Mouse (Mus musculus) spleen, adult 18-20 months (tissue): ENCODE measurements around the gene Smim6.

Source experiments
- DNase-seq, 2 experiments: peaks; one replicate each; pipeline ENCODE4 v3.0.0; 2022; ENCODE audit warnings: mixed read lengths in 2 of 2

Gene Smim6

DNA sequence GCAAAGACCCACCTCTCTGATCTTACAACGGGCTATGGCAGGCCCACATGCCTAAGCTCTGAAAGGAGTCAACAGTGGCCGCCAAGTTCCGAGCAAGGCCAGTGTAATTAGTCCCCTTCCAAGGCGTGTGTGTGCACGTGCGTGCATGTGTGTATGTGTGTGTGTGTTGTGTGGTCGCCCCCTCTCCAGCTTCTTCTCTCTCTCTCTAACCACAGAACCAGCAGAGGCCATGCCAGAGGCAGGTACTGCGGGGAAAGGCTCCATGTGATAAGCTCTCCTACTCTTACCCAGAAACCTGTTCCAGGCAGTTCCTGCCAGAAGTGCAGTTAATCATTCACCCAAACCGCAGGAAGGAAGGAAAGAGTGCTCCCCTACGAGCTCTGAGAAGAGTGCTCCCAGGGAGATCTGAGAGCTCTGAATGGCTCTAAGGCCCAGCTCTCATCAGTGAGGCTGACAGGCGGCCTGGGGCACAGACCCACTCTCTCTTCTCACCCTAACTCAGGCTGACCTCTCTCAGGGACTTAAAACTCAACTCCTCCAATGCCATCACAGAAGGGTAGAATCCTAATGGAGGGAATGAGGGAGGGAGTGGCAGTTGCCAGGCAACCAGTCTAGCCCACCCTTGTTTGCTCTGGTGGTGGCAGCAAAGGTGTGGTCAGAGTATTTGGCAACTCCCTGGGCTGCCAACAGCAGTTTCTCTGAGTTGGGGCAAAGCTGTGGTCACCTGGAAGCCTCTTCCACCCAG lies at the start of gene Smim6:
Smim6 (plus strand) TSS at position 386 of the 745 bp plus-strand sequence.
- no peak for DNase-seq

DNA sequence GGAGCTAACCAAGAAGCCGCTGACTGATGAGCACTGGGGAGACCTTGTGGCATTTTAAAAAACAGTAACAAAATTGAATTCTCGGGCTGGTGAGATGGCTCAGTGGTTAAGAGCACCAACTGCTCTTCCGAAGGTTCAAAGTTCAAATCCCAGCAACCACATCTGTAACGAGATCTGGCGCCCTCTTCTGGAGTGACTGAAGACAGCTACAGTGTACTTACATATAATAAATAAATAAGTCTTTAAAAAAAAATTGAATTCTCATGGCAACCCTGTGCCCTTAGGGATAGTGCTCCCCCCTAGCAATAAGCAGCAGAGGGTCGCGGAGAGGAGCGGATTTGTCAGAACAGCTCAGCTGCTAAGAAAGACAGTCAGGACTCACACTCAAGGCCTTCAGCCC lies 47.9 kb upstream of the Smim6 start:
- DNase-seq: no peak

DNA sequence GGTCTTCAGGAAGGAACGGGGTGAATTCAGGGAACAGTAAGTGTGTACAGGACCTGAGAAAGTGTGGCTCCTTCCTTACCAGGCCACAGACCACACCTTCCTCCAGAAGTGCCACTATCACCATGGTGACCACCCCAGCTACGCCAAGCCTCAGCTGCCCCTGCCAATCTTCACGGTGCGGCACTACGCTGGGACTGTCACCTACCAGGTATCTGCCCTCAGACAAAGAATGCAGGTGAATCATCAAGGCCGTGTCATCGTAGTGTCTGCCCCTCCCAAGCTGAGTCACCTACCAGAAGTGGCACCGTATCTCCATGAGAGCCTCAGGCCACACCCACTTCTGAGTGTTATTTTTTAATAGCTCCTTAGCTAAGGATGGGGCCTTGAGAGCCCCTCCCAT lies 42.4 kb upstream of the Smim6 start:
- no peak for DNase-seq

DNA sequence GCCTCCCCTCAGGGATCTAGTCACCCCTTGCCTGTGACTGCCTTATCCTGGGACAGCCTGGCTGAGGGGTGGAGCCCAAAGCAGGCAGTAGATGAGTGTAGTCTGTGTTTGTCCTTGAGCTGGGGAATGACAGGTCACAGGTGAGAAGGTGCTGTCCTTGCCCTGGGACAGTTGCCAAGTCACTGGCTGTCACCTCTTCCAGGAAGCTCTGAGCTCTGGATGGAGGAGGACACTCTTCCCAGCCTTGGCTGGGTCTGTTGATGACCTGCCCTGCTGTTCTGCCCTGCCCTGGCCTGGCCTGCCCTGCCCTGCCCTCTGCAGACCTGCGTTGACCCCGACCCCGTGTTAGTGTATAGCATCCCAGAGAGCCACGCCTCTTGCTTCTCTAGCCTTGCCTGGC lies 39.4 kb upstream of the Smim6 start:
- DNase-seq: no peak

DNA sequence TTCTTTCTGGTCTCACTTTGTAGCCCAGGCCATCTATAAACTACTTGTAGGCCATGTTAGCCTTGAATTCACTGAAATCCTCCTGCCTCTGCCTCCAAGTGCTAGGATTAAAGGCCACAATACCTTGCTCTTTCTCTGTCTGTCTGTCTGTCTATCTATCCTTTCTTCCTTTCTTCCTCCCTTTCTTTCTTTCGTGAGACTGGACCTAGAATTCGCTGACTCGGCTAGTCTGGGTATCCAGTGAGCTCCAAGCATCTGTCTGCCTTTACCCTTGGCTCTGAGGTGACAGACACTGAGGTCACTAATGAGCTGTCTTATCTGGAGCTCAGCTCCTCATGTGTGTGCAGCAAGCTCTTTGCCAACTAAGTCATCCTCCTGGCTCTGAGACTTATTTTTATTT lies 35.9 kb upstream of the Smim6 start:
- no peak for DNase-seq

DNA sequence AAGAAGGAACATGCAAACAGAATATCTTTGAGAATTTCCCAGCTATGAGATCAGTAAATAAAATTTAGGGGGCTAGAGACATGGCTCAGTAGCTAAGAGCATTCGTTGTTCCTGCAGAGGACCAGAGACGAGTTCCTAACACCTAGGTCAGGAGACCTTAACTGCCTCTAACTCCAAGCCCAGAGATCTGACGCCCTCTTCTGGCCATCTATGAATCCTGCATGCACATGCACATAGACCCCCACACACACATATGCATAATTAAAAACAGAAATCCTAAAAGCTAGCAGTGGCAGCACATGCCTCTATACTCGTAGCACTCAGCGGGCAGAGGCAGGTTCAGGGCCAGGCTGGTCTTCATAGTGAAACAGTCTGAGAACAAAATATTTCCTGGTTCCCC lies 35.4 kb upstream of the Smim6 start:
- DNase-seq: no peak

DNA sequence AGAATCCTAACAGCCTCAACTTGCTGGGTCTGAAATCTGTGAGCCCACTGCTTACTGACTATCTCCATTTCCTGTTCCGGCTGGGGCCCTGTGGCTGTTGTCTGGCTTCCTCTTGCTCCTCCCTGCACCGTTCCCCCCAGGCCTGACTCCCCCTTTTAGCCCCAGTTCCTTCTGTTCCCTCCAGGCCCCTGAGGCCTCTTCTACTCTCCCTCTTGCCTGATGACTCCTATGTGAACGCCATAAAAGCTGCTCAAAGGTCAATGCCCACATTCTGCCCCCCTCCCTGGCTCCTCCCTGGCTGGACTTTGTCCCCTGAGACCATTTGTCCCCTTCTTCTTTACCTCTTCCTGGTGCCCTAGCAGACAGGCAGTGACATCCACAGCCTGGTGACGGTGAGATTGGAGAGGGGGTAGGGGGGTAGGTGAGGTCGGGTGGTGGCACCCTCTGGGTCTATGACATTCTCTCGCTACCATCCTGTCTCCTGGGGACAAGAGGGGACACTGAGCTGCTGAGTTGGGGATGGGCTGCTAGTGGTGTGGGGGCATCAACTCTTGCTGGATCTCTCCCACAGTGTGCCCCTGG lies 34.6 kb upstream of the Smim6 start:
- no peak for DNase-seq

DNA sequence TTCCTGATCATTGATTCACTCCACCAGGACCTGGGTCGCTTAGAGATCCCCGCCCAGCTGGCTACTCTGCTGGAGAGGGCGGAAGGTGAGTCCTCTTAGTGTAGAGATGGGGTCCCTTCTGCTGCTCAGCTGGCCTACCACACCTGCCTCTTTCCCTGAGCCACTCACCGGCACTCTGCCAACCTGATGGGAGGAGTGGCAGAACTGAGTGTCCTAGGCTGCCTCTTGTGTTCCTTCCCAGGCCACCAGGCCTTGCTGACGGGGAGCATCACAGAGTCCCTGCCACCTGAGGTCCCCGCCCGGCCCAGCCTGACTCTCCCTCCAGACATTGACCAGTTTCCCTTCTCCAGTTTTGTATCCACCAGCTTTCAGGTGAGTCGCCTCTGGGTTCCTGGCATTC lies 33.7 kb upstream of the Smim6 start:
- DNase-seq: no peak

DNA sequence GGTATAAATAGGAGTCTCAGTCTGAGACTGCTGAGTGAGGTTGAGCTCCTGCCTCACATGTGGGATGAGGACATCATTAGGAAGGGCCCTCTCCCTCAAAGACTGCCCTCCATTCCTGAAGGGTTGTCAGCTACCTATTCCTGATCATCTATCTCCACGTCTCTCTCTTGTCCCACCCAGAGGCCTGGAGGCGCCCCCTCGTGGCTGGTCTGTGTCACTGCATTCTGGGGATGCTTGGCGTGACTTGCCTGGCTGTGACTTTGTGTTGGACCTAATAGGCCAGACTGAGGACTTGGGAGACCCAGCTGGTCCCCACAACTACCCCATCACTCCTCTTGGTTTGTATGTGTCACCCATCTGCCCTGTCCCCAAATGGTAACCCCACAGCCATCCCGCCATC lies 30.8 kb upstream of the Smim6 start:
- DNase-seq: peak in 1 of 2 experiments; percentile 43

DNA sequence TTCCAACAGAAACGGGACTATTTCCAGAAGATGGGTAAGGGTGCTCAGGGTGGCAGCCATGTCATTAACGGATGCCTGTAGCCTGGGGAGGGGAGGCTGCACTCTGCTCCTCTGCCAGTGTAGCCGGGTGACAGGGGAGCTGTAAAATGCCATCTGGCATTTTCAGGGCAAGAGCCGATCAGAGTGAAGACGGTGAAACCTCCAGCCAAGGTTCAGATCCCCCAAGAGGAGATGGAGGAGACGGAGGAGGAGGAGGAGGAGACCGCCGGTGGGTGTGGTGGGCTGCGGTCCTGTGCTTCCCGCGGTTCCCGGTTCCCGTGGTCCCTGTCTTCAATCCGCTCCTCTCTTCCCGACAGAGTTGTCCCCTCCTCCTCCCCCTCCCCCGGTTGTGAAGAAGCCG lies 28.6 kb upstream of the Smim6 start:
- DNase-seq: no peak

DNA sequence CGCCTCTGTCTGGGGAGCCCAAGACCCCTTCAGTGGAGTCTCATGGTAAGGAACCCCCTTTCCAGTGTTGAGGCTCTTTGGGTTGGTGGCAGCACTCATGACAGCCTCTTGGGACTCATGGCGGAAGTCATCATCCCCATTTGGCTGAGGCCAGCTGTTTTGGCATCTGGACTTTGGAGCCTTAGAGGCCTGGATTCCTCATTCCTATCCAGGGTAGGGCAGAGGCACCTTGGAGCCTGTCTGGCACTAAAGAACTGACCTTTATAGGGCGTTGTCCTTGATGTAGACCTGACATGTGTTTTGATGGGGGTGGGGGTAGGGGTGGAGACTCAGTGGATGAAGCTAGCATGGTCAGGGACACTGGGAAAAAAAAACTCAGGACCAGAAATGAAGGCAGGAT lies 27.5 kb upstream of the Smim6 start:
- no peak for DNase-seq

DNA sequence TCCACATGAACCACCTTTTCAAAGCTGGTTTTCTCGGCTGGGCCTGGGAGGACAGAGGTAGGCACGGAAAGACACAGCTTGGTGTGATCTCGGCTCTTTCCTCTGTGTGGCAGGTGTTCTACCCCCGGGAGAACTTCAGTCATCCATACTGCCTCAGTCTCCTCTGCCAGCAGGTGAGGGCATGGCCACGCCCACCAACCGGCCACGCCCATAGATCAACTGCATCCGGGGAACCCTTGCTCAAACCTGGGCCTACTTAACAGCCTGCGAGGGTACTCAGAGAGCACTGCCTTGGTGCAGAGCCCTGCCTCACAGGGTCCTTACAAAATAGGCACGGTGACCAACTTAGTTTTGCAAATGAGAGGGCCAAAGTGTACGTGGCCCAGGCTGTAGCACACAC lies 26.5 kb upstream of the Smim6 start:
- no peak for DNase-seq

DNA sequence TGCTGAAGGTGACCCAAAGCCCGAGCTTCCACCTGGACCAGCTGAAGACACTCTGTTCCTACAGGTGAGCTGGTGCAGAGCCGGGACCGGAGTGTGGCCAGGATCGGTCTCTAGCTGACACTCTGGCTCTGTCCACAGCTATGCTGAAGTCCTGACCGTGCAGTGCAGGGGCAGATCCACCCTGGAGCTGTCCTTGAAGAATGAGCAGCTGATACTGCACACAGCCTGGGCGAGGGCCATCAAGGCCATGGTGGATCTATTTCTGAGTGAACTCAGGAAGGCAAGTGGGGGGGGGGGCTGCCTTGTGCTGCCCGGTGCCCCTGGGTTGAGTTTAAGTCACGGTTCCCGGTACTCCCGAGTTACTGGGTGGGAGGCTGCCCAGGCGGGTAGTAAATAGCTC lies 25.4 kb upstream of the Smim6 start:
- DNase-seq: no peak

DNA sequence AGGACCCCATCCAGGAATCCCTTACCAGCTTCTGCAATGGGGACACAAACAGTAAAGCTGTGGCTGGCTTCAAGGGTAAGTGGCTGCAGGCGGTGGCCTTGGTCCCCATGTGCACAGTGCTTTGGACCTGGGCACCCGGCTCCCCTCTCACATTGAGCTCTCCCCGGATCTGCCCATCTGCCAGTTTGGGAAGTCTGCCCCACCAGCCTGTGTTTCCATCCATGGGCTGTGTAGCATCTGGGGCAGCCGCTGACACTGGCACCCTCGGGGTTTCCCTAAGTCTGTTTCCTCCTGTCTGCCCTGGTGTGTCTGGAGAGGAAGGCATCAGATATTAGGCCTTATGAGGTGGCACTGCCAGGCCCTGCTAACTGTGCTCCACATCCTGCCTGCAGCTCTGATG lies 23.8 kb upstream of the Smim6 start:
- no peak for DNase-seq

DNA sequence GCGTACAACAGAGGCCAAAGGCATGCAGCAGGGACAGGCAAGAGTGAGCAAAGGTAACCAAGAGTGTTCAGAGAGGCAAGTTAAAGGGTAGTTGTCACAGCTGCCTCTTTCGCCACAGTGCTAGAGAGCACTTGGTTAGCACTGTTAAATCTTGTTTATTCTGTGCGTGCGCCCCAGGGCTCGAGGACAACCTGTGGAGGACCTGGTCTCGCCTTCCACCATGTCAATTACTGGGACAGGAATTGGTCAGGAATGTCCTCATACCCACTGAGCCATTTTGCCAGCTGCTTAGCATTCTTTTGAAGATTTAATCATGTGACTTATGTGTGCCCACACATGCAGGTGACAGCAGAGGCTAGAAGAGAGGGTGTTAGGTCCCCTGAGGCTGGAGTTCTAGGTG lies 22.7 kb upstream of the Smim6 start:
- no peak for DNase-seq

DNA sequence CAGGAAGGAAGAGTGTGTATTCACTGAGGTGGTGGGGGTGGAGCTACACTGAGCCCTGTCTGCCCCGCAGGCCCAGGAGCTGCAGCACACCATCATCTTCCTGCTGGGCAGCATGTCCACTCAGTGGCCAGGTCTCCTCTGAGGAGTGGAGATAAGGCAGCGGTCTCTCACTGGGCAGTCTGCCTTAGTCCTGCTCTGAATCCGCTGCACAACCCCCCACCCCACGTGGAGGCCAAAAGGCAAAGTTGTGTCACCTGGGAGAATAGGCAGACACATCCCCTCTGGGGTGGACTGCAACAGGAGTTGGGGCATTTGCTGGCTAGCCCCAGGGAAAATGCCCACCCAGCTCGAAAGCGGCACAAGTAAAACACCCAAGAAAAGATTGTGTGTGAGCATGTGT lies 19.6 kb upstream of the Smim6 start:
- no peak for DNase-seq

DNA sequence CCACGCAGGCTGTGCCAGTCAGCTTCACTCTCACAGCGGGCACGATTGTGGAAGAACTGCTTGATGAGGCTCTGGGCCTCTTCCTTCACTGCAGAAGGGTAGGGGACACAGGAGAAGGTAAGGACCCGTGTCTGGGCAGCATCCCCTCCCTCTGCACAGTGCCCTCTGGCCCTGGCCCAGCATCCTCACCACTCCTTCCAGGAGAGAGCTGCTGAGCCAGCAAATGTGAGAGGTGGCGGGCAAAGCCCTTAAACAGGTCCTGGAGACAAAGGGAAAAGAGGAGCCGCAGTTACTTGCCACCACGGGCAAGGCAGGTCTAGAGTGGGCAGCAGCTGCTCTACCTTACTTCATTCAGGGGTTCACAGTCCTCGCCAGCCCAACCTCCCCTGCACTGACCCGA lies 18.7 kb upstream of the Smim6 start:
- DNase-seq: no peak

DNA sequence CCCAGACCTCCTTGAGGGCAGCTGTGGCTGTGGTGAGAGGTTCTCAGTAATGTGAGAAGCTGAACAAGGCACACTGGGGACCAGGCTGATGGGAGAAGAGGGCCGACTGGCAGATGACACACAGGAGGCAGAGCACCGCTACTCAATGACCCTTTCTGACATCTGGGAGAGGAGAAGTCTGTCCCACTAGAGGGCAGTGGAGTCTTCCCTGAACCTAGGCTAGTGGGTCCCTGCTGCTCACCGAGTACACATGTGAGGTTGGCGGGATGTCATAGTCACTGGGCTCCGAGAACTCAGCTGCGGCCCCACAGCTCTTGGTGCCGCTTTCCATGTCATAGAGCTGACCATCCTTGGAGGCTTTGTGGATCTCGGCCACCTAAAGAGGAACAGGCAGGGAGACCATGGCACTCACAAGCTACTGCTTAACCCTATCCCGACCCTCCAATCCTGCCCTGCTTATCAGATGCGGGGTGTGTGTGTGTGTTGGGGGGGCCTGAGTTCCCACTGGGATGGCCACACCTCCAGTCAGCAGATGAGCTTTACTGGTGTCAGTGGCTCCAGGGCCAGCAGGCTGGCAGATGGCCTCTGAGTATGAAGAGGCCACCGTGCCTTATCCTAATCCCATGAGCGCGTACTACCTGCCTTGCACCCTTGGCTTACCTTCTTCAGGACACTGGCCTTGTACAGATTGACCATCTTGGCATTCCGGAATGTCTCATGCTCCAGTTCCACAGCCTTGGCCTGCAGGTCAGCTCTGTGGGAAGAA lies 16.9 kb upstream of the Smim6 start:
- DNase-seq: no peak

DNA sequence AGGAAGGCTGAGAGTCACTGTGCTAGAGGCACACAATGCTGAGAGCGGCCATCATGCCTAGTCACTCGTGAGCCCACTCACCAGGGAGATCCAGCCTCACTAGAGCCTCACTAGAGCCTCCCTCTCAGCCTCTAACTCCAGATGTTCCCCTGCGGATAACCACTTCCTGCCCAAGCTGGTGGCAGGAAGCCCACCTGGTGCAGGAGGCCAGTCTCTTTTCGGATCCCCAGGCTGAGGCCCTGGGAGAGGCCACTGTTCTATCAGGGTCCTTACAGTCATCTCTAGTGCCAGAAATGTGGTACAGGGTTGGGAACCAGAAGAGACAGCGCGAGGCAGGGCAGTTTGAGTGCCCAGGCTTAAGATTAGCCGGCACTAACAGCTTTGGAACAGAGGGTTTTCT lies 13.4 kb upstream of the Smim6 start:
- DNase-seq: no peak

DNA sequence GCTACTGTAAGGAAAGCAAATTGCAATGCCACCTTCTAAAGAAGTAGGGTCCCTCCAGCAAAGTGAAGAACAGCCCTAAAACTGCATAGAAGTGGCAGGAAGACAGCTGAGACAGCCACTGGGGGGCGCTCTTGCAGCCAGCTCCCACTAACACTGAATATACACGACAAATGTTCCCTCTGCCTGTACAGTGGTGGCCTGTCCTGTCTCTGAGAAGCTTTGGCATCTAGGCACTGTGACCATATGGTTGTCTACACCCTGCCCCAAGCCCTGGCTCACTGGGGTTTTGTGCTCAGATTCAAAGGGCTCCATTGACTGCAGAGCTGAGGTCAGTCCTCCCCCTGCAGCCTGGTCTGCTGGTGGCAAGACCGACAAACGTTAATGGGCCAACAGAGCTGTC lies 12.9 kb upstream of the Smim6 start:
- DNase-seq: peak in 1 of 2 experiments; percentile 49

DNA sequence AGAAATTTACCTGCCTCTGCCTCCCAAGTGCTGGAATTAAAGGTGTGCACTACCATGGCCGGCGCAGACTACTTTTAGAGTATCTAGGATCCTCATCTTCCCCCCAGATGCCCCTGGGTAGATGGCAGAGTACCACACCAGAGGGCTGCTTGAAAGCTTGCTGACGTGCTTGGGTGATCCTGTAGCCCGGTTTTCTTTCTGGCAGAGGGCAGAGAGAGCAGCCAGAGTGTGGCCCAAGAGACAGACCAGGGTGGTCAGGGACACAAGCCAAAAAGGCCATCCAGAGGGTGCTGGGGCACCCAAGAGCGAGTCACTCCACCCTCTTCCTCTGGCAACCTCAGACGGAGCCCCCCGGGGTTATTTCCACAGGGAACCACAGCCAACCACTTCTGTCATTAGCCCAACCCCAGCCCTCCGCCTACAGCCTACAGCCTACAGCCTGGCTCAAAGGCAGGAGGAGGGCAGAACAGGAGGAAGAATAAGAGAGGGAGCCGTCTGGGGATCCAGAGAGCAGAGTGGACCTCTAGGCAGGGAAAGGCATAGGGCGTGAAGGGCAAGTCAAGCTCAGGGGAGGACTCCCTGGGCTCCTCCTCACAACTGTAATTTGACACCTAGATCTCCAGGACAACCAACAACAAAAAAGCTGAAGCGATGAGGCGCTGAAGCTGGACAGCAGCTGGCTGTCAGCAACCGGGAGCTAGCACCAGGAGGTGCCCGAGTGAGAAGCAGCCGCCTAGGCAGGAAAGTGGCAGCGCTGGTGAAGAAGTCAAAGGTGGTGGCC lies 12.1 kb upstream of the Smim6 start, which contains the start of gene Smim5:
Smim5 (plus strand) TSS at position 481 of the 781 bp plus-strand sequence.
- DNase-seq: no peak

DNA sequence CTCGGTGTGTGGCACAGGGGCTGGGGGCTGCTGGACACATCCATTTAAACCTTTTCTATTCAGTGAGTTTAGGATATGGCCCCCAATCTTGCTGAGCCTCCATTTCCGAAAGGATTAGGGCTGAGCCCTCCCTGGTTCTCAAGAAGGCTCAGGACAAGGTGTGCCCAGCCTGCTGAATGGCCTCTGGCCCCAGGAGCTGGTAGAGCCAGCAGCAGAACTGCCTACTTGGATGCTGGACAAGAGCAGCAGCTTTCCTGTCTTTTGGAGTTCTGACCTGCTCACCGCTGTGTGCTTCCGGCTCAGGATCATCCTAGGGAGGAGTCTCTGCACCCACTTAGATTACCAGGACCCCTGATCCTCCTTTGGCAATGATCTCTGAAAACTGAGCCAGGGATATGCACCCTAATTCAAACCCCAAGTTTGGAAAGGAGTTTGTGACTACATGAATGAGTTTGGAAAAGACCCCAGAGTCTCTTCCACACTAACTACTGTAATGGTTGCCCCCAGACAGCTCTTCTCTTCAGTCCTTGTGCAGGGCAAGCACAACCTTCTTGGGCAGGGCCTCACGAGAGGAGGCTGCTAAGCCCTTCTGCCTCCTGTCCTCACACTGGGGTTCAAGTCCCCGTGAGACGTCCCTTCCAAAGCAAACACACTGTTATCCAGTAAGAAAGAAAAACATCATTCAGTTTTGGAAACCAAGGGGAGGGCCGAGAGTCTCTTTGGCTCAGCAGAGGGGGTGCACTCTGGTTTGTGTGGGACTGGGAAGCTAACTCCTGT lies 11.1 kb upstream of the Smim6 start:
- no peak for DNase-seq
